Mouse (Mus musculus): ENCODE results near the gene Lrig3. TPM values are rescaled to one million over a fixed set of nuclear protein-coding genes. Genes with fewer than 3 reads are reported as not detected.

Gene Lrig3
- total and polyA plus RNA-seq, 2 experiments from 2014 or later: 2.3 to 7.5 TPM

- Histone ChIP-seq H3K4me2 (ENCODE audit: low read depth, low read length, poor library complexity, severe bottlenecking) (peak overlapping the region; percentile 99), H3K4me1 (ENCODE audit: insufficient read depth, low read length) (no peaks in the 10 kb centered on the region), H3K27ac (ENCODE audit: low read depth, low read length) (no peak overlapping the region), H3K27me3 (ENCODE audit: insufficient read depth, low read length) (no peaks in the 10 kb centered on the region; the same call in 1 of the 2 replicates), H3K9me3 (ENCODE audit: low read length) (no peaks in the 10 kb centered on the region), H3K9ac (replicated peaks; ENCODE audit: low read length, poor library complexity, severe bottlenecking) (peak overlapping the region; percentile 5; the same call in 1 of the 2 replicates), H3K4me3 (ENCODE audit: low read depth, low read length) (peak overlapping the region; percentile 67), H3K36me3 (ENCODE audit: insufficient read depth, low read length) (no peaks in the 10 kb centered on the region)
- TF ChIP-seq CTCF (IDR thresholded peaks at IDR 0.05): no peak
- DNase-seq (ENCODE audit: low spot score) (peak; percentile 38), ATAC-seq (ENCODE audit: low FRiP score) (no peak)
- 10% methylated on average over 16 of the region's 16 CpGs for WGBS
These were observed 2.5 kb downstream of the Lrig3 start for GRCm38 (mm10) chr10:125968191-125969132.

- Histone ChIP-seq H3K4me1 (ENCODE audit: insufficient read depth, low read length) (no peaks in the 10 kb centered on the region), H3K4me3 (ENCODE audit: low read depth, low read length) (peak overlapping the region; percentile 4; the same call in 1 of the 2 replicates), H3K36me3 (ENCODE audit: insufficient read depth, low read length) (no peaks in the 10 kb centered on the region), H3K27me3 (ENCODE audit: insufficient read depth, low read length) (no peaks in the 10 kb centered on the region; the same call in 1 of the 2 replicates), H3K27ac (ENCODE audit: low read depth, low read length) (no peak overlapping the region), H3K4me2 (ENCODE audit: low read depth, low read length, poor library complexity, severe bottlenecking) (peak overlapping the region; percentile 99), H3K9me3 (ENCODE audit: low read length) (no peaks in the 10 kb centered on the region), H3K9ac (replicated peaks; ENCODE audit: low read length, poor library complexity, severe bottlenecking) (0 out of 2 replicates have a peak overlapping the region, but pooled peaks have one; percentile 5)
- WGBS: 25% methylated on average over 10 of the region's 10 CpGs
- TF ChIP-seq CTCF (IDR thresholded peaks at IDR 0.05): no peak
- ATAC-seq (ENCODE audit: low FRiP score) (no peak), DNase-seq (ENCODE audit: low spot score) (no peak)
These were observed 3.1 kb downstream of the Lrig3 start for GRCm38 (mm10) chr10:125969133-125969490.

GRCm38 (mm10) chr10:125970031-125970430 is 4.1 kb downstream of the Lrig3 start:
- DNase-seq (ENCODE audit: low spot score) (no peak), ATAC-seq (ENCODE audit: low FRiP score) (no peak)
- no peaks in the 10 kb centered on the region for H3K36me3 ChIP-seq (ENCODE audit: insufficient read depth, low read length)
- H3K9ac ChIP-seq (replicated peaks; ENCODE audit: low read length, poor library complexity, severe bottlenecking): no peak overlapping the region
- no peak overlapping the region for H3K27ac ChIP-seq (ENCODE audit: low read depth, low read length)
- no peak overlapping the region for H3K4me2 ChIP-seq (ENCODE audit: low read depth, low read length, poor library complexity, severe bottlenecking)
- H3K4me1 ChIP-seq (ENCODE audit: insufficient read depth, low read length): no peaks in the 10 kb centered on the region
- no peak overlapping the region for H3K4me3 ChIP-seq (ENCODE audit: low read depth, low read length)
- TF ChIP-seq CTCF (IDR thresholded peaks at IDR 0.05): no peak
- no peaks in the 10 kb centered on the region; the same call in 1 of the 2 replicates for H3K27me3 ChIP-seq (ENCODE audit: insufficient read depth, low read length)
- WGBS: 89% methylated on average over 2 of the region's 2 CpGs
- H3K9me3 ChIP-seq (ENCODE audit: low read length): no peaks in the 10 kb centered on the region

- H3K4me2 ChIP-seq (ENCODE audit: low read depth, low read length, poor library complexity, severe bottlenecking): no peak overlapping the region
- 70% methylated on average over 4 of the region's 4 CpGs for WGBS
These were observed 4.5 kb downstream of the Lrig3 start for GRCm38 (mm10) chr10:125970500-125970899.

GRCm38 (mm10) chr10:125973726-125974125 is 7.8 kb downstream of the Lrig3 start:
- H3K4me3 ChIP-seq (ENCODE audit: low read depth, low read length): no peak overlapping the region
- 92% methylated on average over 6 of the region's 7 CpGs for WGBS
- no peaks in the 10 kb centered on the region for H3K27me3 ChIP-seq (ENCODE audit: insufficient read depth, low read length)
- no peak overlapping the region for H3K9ac ChIP-seq (replicated peaks; ENCODE audit: low read length, poor library complexity, severe bottlenecking)
- ATAC-seq (ENCODE audit: low FRiP score) (no peak), DNase-seq (ENCODE audit: low spot score) (no peak)
- TF ChIP-seq CTCF (IDR thresholded peaks at IDR 0.05): no peak
- H3K4me1 ChIP-seq (ENCODE audit: insufficient read depth, low read length): no peaks in the 10 kb centered on the region
- no peaks in the 10 kb centered on the region for H3K36me3 ChIP-seq (ENCODE audit: insufficient read depth, low read length)
- no peaks in the 10 kb centered on the region for H3K9me3 ChIP-seq (ENCODE audit: low read length)
- H3K27ac ChIP-seq (ENCODE audit: low read depth, low read length): no peak overlapping the region
- H3K4me2 ChIP-seq (ENCODE audit: low read depth, low read length, poor library complexity, severe bottlenecking): no peak overlapping the region

More at GRCm38 (mm10) chr10:125970500-125970899, 4.5 kb downstream of the Lrig3 start:
- H3K27ac ChIP-seq (ENCODE audit: low read depth, low read length): no peak overlapping the region
- H3K9me3 ChIP-seq (ENCODE audit: low read length): no peaks in the 10 kb centered on the region
- H3K4me3 ChIP-seq (ENCODE audit: low read depth, low read length): no peak overlapping the region
- ATAC-seq (ENCODE audit: low FRiP score) (no peak), DNase-seq (ENCODE audit: low spot score) (no peak)
- H3K36me3 ChIP-seq (ENCODE audit: insufficient read depth, low read length): no peaks in the 10 kb centered on the region
- TF ChIP-seq CTCF (IDR thresholded peaks at IDR 0.05): no peak
- no peaks in the 10 kb centered on the region; the same call in 1 of the 2 replicates for H3K27me3 ChIP-seq (ENCODE audit: insufficient read depth, low read length)
- H3K4me1 ChIP-seq (ENCODE audit: insufficient read depth, low read length): no peaks in the 10 kb centered on the region
- H3K9ac ChIP-seq (replicated peaks; ENCODE audit: low read length, poor library complexity, severe bottlenecking): no peak overlapping the region

GRCm38 (mm10) chr10:125981938-125982337 is 16.0 kb downstream of the Lrig3 start:
- no peak for TF ChIP-seq CTCF (IDR thresholded peaks at IDR 0.05)
- Histone ChIP-seq H3K27ac (ENCODE audit: low read depth, low read length) (no peak overlapping the region), H3K36me3 (ENCODE audit: insufficient read depth, low read length) (no peaks in the 10 kb centered on the region), H3K4me2 (ENCODE audit: low read depth, low read length, poor library complexity, severe bottlenecking) (no peak overlapping the region), H3K27me3 (ENCODE audit: insufficient read depth, low read length) (no peaks in the 10 kb centered on the region), H3K9me3 (ENCODE audit: low read length) (no peaks in the 10 kb centered on the region), H3K4me3 (ENCODE audit: low read depth, low read length) (no peak overlapping the region), H3K9ac (replicated peaks; ENCODE audit: low read length, poor library complexity, severe bottlenecking) (no peak overlapping the region), H3K4me1 (ENCODE audit: insufficient read depth, low read length) (no peaks in the 10 kb centered on the region)
- DNase-seq (ENCODE audit: low spot score) (peak; percentile 42), ATAC-seq (ENCODE audit: low FRiP score) (no peak)
- WGBS: 85% methylated on average over 5 of the region's 5 CpGs

Data from midbrain, postnatal 0 days (tissue).